Mouse (Mus musculus) gastrocnemius, adult 2 months (tissue): ENCODE results near the gene Elane. TPM values are rescaled to one million over a fixed set of nuclear protein-coding genes. Genes with fewer than 3 reads are reported as not detected.

Source experiments
- DNase-seq: peaks from one replicate; pipeline ENCODE4 v3.0.0; 2022
- H3K27ac ChIP-seq: fragments of 200-600 bp; 2 replicates; pipeline ENCODE4 v1.8.1; 2022; ENCODE audit warnings: mild to moderate bottlenecking
- H3K4me3 ChIP-seq: fragments of 200-600 bp; 2 replicates; pipeline ENCODE4 v1.8.1; 2022; ENCODE audit warnings: mild to moderate bottlenecking, moderate library complexity
- CTCF ChIP-seq: fragments of 200-600 bp; IDR thresholded peaks from 2 replicates; pipeline ENCODE4 v1.8.1; 2022; ENCODE audit warnings: antibody characterized with exemption, mild to moderate bottlenecking, moderate library complexity
- intact Hi-C: fragments of 180-260 bp; cut with DNase I; formaldehyde crosslinking; loops from one replicate; pipeline ENCODE4 v1.15.1; 2025
- long read RNA-seq, 2 experiments: library from polyadenylated mRNA; stranded (forward); transcript quantifications; one replicate each; pipeline ENCODE4 v2.0.0; 2021
- total RNA-seq, 2 experiments: library from RNA; stranded (reverse); gene quantifications; 2 replicates each; pipeline ENCODE4 v1.2.3; 2021

Elane gene
- total RNA-seq, result not detected
- long read RNA-seq, experiment 1, result 0 reads
- long read RNA-seq, experiment 2, result 0 reads

DNA sequence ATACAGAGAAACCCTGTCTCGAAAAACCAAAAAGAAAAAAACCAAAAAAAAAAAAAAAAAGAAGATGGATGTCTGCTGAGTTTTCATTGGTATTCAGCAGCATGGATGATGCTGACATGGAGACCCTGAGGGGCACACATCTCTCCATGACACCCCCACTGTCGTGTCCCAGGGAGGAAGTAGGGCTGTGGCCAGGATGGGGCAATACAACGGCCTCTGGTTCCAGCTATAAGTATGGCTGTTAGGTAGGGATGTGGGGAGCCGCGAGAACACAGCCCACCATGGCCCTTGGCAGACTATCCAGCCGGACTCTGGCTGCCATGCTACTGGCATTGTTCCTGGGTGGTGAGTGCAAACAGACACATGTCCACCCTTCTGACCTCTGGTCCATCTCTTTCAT is at the start of gene Elane:
Gene Elane, plus strand, starts transcription at position 194 of the 400 bp plus-strand sequence.
- TF ChIP-seq CTCF, result no peak
- Histone ChIP-seq H3K4me3 (no peak within 1 kb of the TSS), H3K27ac (peak within 1 kb of the TSS; percentile 77)
- intact Hi-C loops, result loop anchor here (10.0 kb wide), 1 partner anchor 51 kb away; no protein-coding TSS in a partner anchor
- DNase-seq, result no peak

DNA sequence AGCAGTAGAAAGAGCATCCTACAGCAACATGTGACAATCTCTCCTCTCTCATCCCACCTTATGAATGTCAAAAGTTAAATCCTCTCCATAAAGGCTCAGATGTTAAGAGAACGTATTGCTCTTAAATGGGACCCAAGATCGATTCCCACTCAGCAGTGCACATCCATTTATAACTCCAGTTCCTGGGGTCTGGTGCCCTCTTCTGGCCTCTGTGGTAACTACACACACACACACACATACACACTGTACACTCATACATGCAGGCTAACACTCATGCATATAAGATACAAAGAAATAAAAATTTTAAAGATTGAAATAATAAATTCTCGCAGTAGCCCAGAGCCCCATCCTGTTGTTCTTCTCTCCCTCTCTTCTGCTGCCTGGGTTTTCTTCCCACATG is 49.1 kb upstream of the Elane start:
- no peak overlapping the region for H3K4me3 ChIP-seq
- peak; percentile 32 for TF ChIP-seq CTCF
- DNase-seq, result no peak
- no peak overlapping the region for H3K27ac ChIP-seq
- intact Hi-C loops, result loop anchor here (5.0 to 10.0 kb wide), 2 partner anchors 48 to 120 kb away; partner anchors contain the start of gene Elane

DNA sequence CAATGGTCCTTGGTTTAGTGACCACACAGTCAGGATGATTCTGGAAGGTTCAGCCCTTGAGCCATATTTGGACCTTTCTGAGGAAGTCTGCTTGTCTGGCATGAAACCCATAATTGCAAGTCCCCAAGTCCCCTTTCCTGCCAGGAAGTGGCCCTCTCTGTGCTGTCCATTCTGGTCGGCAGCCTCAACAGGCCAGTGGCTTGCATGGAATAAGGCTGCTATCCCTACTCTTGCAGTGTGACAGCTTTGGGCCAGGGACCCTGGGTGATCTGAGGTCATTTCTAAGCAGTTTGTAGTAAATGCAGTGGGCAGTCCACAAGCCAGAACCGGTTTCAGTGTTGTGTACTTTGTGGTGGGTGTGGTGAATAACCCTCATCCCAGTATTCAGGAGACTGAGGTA is 47.9 kb upstream of the Elane start:
- H3K4me3 ChIP-seq, result no peak overlapping the region
- intact Hi-C loops, result loop anchor here (2.0 to 10.0 kb wide), 3 partner anchors 15 to 119 kb away; partner anchors contain the start of gene Elane
- peak overlapping the region; percentile 35; the same call in 1 of the 2 replicates for H3K27ac ChIP-seq
- TF ChIP-seq CTCF, result no peak
- DNase-seq, result peak; percentile 14

DNA sequence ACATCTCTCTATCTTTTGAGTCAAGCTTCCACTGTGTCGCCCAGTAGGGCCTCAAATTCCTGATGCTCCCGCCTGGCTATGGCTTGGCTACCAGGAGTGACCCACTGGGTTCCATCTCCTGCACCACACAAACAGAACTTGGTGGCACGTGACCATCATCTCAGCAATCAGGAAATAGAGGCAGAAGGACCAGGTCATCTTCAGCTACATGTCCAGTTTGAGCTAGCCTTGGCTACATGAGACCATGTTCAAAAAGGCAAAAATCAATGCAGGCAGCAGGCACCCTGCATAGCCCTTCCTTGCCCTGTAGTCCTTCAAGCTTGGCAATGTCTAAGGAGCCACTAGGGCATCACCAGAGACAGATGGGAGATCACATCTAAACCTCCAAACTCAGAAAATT is 46.0 kb upstream of the Elane start:
- intact Hi-C loops, result no loop called here
- Histone ChIP-seq H3K4me3 (no peak overlapping the region), H3K27ac (peak overlapping the region; percentile 90)
- no peak for TF ChIP-seq CTCF
- DNase-seq, result no peak

DNA sequence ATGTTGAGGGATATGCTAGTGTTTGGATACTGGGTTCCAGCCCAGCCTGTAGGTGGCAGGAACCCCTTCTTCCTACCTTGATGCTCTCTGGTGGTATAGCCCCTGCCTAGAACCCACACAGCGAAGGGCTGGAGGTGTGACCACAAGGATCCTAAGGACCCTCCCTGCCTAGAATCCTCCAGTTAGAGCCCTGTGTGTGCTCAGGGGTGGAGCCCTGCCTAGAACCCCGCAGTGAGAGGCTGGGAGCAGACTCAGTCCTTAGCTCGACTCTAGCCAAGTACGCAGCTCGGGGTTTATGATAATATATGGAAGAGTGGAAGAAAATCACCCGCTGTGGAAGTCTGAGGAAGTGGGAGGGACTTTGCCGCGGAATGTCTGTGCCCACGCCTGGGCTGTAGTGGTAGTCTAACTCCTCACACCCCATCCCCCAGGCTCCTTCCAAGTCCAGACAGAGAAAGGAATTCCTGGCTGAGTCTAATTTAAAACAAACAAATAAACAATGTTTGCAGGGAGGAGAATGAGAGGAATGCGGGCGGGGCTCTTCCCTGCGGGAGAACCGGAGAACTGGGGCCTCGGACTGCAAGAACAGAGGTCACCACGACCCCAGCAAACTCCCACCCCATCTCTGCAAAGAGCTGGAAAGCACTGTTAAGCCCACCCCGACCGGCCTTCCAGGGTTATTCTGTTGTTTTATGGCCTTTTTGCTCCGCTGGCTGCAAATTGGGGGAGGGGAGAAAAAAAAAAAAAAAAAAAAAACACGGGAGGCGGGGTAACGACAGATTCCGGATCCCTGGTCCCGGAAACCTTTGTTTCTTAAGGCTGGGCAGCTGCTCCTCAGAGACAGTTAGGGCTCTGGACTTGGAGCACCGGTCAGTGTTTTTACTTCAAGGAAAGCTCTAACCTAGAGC is 45.1 kb upstream of the Elane start:
- peak; percentile 59 for DNase-seq
- intact Hi-C loops, result no loop called here
- TF ChIP-seq CTCF, result peak; percentile 13; the same call in 1 of the 2 replicates

DNA sequence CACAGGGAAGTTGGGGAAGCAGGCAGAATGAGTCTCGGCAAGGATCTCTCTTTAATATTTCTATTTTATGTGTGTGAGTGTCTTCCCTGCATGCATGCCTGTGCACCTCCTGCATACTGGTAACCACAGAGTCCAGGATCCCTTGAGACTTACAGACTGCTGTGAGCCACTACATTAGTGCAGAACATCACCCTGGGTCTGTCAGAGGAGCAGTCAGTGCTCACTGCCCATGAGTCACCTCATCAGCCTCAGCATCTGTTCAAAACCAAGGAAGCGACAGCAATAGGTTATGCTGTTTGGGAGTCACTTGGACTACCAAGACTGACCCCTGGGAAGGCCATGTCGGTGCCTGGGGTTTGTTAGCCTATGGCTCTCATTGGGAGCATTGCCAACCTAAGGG is 43.7 kb upstream of the Elane start:
- intact Hi-C loops, result no loop called here
- DNase-seq, result no peak
- H3K27ac ChIP-seq, result 0 out of 2 replicates have a peak overlapping the region, but pooled peaks have one; percentile 20
- no peak for TF ChIP-seq CTCF
- no peak overlapping the region for H3K4me3 ChIP-seq

More for the DNA sequence above, 45.1 kb upstream of the Elane start:
- H3K27ac ChIP-seq, result peak overlapping the region; percentile 90
- H3K4me3 ChIP-seq, result peak overlapping the region; percentile 75

DNA sequence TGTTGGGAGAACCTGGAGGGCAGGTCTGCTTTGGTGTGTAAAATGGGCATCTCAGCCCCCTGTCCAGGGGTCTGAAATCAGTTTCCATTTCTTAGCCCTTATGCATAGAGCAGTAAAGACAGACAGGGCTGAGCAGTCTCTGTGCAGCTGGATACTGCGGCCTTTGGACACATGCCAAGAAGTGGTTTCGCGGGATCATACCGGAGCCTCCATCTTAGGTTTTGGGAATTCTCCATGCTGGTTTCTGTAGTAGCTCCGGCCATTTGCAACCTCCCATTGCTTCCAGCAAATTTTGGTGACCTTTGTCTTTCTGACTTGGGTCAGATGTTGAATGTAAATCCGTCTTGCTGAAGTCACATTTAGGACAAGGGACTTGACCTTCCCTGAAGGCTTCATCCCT is 42.6 kb upstream of the Elane start:
- Histone ChIP-seq H3K27ac (no peak overlapping the region), H3K4me3 (no peak overlapping the region)
- no peak for DNase-seq
- TF ChIP-seq CTCF, result no peak
- intact Hi-C loops, result no loop called here

DNA sequence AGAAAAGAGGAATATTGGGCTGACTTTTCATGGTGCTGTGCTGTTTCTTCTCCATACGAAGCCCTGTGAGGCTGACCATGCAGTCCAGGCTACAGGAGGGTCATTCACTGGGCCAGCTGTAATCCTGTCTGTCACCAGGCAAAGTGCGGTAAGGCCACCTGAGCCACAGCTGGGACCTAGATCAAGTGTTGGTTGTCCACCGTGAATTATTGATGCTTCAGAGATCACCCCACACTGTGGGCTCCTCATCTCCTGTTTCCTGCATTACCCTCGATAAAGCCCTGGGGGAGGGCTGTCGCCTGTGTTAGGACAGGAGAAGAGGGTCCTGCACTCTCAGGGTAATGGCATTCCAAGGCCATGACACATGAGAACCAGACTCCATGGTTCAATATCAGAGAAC is 39.5 kb upstream of the Elane start:
- intact Hi-C loops, result no loop called here
- Histone ChIP-seq H3K27ac (no peak overlapping the region), H3K4me3 (no peak overlapping the region)
- TF ChIP-seq CTCF, result no peak
- no peak for DNase-seq

DNA sequence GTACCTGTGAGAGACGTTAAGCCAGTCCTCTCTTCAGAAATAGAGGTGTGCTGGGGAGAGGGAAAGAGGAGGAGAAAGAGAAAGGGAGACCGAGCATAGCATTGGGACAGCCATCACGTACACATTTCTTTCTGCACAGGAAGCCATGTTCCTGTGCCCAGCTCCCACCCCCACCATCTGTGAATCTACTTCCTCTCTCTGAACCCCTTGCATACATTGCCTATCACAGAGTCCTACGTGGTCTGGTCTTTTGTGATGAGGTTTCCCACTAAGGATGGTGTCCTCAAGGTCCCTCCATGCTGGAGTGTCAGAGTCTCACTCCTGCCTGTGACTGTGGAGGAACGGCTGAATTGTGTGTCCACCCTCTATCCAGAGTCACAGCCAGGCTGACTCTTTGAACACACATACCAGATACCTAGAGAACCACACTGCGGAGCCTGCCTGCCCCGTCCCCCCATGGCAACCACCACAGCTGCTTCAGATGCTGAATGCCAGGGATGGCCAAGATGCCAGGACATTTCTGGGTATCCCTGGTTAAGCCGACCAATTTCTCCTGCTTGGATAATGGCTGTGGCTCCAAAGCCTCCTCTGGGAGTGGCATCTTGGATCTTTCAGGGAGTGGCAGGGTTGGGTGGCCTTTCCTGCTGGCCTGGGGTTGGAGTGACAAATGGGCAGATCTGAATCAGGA is 36.0 kb upstream of the Elane start:
- no peak for TF ChIP-seq CTCF
- H3K27ac ChIP-seq, result no peak overlapping the region
- intact Hi-C loops, result loop anchor here (5.0 kb wide), 1 partner anchor 68 kb away; no protein-coding TSS in a partner anchor
- no peak overlapping the region for H3K4me3 ChIP-seq
- DNase-seq, result no peak

DNA sequence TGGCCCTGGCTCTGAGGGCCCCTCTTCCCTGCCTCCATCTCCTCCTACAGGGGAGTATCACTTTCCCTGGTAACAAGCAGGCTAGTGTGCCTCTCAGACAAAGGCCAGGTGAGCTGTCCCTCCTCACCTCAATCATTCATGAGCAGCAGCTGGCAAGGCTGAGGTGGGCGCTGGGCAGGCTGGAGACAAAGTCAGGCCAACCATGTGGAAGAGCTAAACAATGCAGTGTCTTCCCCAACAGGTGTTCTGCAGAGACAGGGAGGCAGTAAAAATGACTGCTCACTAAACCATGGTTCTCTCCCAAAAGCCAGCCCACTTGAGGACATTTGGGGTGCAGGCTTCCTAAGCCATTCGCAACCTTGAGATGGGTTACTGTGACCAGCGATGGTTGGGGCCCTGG is 34.4 kb upstream of the Elane start:
- Histone ChIP-seq H3K4me3 (peak overlapping the region; percentile 84), H3K27ac (peak overlapping the region; percentile 99)
- TF ChIP-seq CTCF, result no peak
- DNase-seq, result no peak
- intact Hi-C loops, result loop anchor here (2.0 to 5.0 kb wide), 3 partner anchors 13 to 69 kb away; no protein-coding TSS in a partner anchor

DNA sequence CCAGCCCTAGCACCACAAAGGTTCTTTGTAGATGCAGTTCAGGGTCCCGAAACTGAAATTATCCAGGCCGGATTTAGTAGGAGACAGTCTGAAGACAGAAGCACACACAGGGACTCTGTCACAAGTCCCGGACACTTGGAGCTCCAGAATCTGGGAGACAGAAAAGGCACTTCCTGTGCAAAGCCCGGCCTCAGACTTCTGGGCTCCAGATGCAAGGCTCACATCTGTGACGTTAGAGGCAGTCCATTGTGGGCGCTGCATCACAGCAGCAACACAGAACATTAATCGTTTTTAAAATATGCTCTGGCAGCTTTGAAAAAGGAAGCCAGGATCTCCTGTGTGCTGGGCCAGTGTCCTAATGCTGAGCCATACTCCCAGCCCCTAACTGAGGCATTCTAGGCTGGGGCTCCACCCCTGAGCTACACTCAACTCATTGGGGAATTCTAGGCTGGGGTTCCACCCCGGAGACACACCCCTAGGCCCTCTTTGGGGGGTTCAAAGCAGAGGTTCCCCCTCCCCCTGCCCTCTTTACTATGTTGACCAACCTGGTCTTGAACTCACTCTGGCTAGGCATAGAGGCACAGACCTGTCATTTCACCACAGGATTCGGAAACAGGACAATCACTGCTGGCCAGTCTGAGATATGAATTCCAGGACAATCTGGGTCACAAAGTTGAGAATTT is 33.8 kb upstream of the Elane start:
- peak overlapping the region; percentile 84 for H3K4me3 ChIP-seq
- H3K27ac ChIP-seq, result peak overlapping the region; percentile 99
- DNase-seq, result peak; percentile 54
- TF ChIP-seq CTCF, result no peak
- intact Hi-C loops, result loop anchor here (2.0 to 5.0 kb wide), 3 partner anchors 13 to 70 kb away; no protein-coding TSS in a partner anchor

DNA sequence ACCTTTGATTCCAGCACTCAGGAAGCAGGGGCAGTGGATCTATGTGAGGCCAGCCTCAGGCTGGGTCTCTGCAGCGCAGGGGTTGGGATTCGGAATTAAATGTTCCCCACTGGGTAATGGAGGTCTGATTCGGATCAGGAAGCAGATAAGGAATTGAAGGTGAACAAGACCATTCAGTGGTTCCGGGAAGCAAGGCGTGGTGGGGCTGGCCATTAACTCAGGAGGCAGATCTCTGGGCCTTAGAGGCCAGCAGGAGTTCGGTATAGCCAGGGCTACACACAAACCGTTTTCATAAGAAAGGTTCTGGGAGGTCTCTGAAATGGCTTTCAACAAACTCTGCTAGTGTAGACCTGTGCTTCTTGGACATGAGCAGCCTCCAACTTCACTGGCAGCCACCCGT is 33.2 kb upstream of the Elane start:
- Histone ChIP-seq H3K27ac (peak overlapping the region; percentile 99), H3K4me3 (peak overlapping the region; percentile 84)
- intact Hi-C loops, result loop anchor here (2.0 to 5.0 kb wide), 3 partner anchors 14 to 71 kb away; no protein-coding TSS in a partner anchor
- TF ChIP-seq CTCF, result no peak
- DNase-seq, result no peak
